Mouse (Mus musculus): Measurements from ENCODE around the gene Trim65. TPM values are rescaled to one million over a fixed set of nuclear protein-coding genes. Genes with fewer than 3 reads are reported as not detected.

The Trim65 gene
- polyA plus RNA-seq, 1 experiment from 2014 or later: 3.3 TPM

DNA sequence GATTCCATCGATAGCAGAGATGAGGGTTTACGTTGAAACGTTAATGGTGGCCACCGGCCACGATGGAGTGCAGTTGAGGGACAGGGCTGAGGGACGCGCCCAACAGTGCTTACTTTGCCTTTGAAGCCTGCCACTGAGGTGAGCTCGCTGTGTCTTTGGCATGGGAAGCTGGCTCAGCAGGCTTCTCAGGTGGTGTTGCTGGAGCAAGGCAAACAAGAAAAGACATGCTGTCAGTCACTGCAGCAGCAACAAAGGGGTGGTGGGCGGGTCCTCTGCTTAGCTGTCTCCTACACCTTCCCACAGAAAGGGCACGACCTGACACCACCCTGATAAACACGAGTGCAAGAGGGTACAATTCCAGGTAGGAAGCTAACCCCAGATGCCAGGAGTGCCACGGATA, 30.4 kb upstream of the Trim65 start:
- peak; percentile 59 for DNase-seq (ENCODE audit: low spot score)
- peak overlapping the region; percentile 82 for H3K27ac ChIP-seq (replicated peaks)
- H3K4me1 ChIP-seq (replicated peaks; ENCODE audit: control insufficient read depth, insufficient read depth): no peaks in the 10 kb centered on the region
- H3K27me3 ChIP-seq (ENCODE audit: control insufficient read depth, insufficient read depth, low read length): no peaks in the 10 kb centered on the region
- H3K4me2 ChIP-seq (replicated peaks; ENCODE audit: low read depth): no peak overlapping the region
- no peak for TF ChIP-seq EP300 (optimal IDR thresholded peaks at IDR 0.05)
- no peak for TF ChIP-seq CTCF (IDR thresholded peaks at IDR 0.05; ENCODE audit: low read depth)
- 42% methylated on average over 12 of the region's 12 CpGs for WGBS
- 0 out of 2 replicates have a peak, but pooled peaks cover under 1% of the 10 kb centered on the region for H3K36me3 ChIP-seq (ENCODE audit: control insufficient read depth, insufficient read depth, low read length)
- H3K9me3 ChIP-seq (ENCODE audit: control insufficient read depth, low read length): no peaks in the 10 kb centered on the region
- no peak overlapping the region for H3K9ac ChIP-seq (ENCODE audit: low read length)
- H3K4me3 ChIP-seq (ENCODE audit: low read depth, low read length): no peak overlapping the region
- ATAC-seq (ENCODE audit: low FRiP score, low TSS enrichment): peak; percentile 70

DNA sequence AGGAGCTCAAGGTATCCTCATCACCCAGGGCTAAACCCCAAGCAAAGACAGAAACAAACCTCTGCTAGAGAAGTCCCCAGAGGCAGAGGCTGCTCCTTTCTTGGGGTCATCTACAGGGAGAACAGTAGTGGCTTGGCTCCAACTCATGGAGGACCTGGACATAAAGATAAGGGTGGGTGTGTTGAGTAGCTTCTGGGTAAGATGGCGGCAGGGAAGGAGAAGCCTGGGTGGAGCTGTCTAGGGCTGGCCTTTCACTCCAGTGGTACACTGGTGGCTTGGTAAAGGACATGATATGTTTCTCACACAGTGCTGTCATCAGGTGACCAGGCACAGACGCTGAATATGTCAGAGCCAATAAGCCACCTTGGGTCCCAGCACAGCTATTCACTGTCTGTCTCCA, 20.0 kb upstream of the Trim65 start:
- Histone ChIP-seq H3K9me3 (ENCODE audit: control insufficient read depth, low read length) (no peaks in the 10 kb centered on the region), H3K27ac (replicated peaks) (no peak overlapping the region), H3K9ac (ENCODE audit: low read length) (no peak overlapping the region), H3K36me3 (ENCODE audit: control insufficient read depth, insufficient read depth, low read length) (peaks cover 36% of the 10 kb centered on the region), H3K4me3 (ENCODE audit: low read depth, low read length) (no peak overlapping the region), H3K27me3 (ENCODE audit: control insufficient read depth, insufficient read depth, low read length) (no peaks in the 10 kb centered on the region), H3K4me2 (replicated peaks; ENCODE audit: low read depth) (no peak overlapping the region), H3K4me1 (replicated peaks; ENCODE audit: control insufficient read depth, insufficient read depth) (no peaks in the 10 kb centered on the region)
- no peak for DNase-seq (ENCODE audit: low spot score)
- WGBS: 91% methylated on average over 2 of the region's 2 CpGs
- ATAC-seq (ENCODE audit: low FRiP score, low TSS enrichment): no peak
- TF ChIP-seq EP300 (optimal IDR thresholded peaks at IDR 0.05): no peak
- no peak for TF ChIP-seq CTCF (IDR thresholded peaks at IDR 0.05; ENCODE audit: low read depth)

DNA sequence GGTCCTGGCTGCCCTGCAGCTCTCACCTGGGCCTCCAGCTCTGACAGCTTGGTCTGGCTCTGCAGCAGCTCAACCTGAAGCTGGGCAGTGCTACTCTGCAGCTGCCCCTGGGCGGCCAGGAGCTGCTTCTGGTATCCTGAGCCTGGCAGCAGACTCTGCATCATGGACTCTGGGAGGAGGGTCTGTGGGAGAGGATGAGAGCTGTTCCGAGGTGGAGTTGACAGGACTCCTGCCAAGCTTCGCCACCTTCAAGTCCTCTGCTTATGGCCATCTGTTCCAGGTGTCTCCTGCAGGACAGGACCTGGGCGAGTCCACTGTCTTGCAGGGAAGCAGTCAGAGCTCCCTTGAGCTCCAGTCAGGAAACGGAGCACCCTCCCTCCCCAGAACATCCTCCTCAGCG, 18.4 kb upstream of the Trim65 start:
- TF ChIP-seq EP300 (optimal IDR thresholded peaks at IDR 0.05) (no peak), CTCF (IDR thresholded peaks at IDR 0.05; ENCODE audit: low read depth) (no peak)
- no peak for ATAC-seq (ENCODE audit: low FRiP score, low TSS enrichment)
- H3K36me3 ChIP-seq (ENCODE audit: control insufficient read depth, insufficient read depth, low read length): peaks cover 33% of the 10 kb centered on the region
- H3K4me2 ChIP-seq (replicated peaks; ENCODE audit: low read depth): no peak overlapping the region
- no peak overlapping the region for H3K9ac ChIP-seq (ENCODE audit: low read length)
- no peaks in the 10 kb centered on the region for H3K9me3 ChIP-seq (ENCODE audit: control insufficient read depth, low read length)
- no peak for DNase-seq (ENCODE audit: low spot score)
- no peaks in the 10 kb centered on the region for H3K4me1 ChIP-seq (replicated peaks; ENCODE audit: control insufficient read depth, insufficient read depth)
- no peak overlapping the region for H3K4me3 ChIP-seq (ENCODE audit: low read depth, low read length)
- 86% methylated on average over 6 of the region's 6 CpGs for WGBS
- H3K27ac ChIP-seq (replicated peaks): no peak overlapping the region
- H3K27me3 ChIP-seq (ENCODE audit: control insufficient read depth, insufficient read depth, low read length): no peaks in the 10 kb centered on the region

DNA sequence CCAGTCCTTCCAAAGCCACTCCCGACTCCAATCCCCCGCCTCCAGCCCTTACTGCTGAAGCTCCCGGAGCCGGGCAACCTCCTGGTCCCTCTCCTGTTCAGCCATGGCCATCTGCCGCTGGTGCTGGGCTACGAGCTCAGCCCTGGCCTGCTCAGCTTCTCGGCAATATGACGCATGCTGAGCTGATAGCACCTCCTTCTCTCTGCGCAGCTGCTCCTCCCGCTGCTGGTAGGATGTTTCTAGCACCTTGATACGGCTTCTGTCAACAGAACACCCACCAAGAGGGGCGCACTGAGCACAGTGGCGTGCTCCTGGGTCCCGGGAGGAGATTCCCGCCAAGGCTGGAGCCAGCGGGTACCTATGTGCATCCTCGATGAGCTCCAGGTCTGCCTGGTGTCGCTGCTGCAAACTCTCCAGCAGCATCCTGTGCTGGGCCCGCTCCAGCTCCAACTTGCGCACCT, 17.9 kb upstream of the Trim65 start:
- no peak overlapping the region for H3K4me3 ChIP-seq (ENCODE audit: low read depth, low read length)
- 58% methylated on average over 20 of the region's 20 CpGs for WGBS
- no peak for ATAC-seq (ENCODE audit: low FRiP score, low TSS enrichment)

DNA sequence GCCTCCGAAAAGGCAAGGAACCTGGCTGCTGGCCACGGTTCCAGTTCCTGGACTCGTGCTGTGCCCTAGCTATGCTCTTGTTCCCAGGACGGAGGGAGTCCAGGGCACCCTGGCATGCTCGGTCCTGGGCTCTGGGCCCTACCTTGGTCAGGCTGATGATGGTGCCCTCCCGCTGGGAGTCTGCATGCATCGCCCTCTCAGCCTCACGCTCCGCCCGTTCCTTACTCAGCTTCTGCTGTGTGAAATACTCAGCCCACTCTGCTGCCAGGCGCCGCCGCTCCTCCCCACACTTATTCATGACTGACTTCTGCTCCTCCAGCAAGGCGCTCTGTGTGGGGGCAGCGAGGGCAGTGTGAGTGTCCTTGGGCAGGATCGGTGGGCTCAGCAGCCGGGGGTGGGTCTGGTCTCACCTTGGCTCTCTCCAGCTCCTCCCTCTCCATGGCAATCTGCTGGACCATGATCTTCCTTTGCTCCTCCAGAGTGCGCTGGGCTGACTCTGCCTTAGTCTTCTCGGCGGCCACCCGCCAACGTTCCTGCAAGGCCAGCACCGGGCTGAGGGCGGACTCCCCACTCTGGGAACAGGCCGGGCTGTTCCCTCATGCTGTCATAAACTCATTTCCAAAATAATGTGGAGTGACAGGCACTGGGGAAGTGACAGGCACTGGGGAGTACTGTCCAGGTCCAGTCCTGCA, 15.5 kb upstream of the Trim65 start:
- ATAC-seq (ENCODE audit: low FRiP score, low TSS enrichment): peak; percentile 74
- Histone ChIP-seq H3K36me3 (ENCODE audit: control insufficient read depth, insufficient read depth, low read length) (peaks cover 28% of the 10 kb centered on the region), H3K27ac (replicated peaks) (peak overlapping the region; percentile 86)

More for the DNA sequence above, 17.9 kb upstream of the Trim65 start:
- Histone ChIP-seq H3K9ac (ENCODE audit: low read length) (no peak overlapping the region), H3K36me3 (ENCODE audit: control insufficient read depth, insufficient read depth, low read length) (peaks cover 33% of the 10 kb centered on the region), H3K27me3 (ENCODE audit: control insufficient read depth, insufficient read depth, low read length) (no peaks in the 10 kb centered on the region), H3K4me2 (replicated peaks; ENCODE audit: low read depth) (no peak overlapping the region), H3K27ac (replicated peaks) (no peak overlapping the region), H3K4me1 (replicated peaks; ENCODE audit: control insufficient read depth, insufficient read depth) (no peaks in the 10 kb centered on the region), H3K9me3 (ENCODE audit: control insufficient read depth, low read length) (no peaks in the 10 kb centered on the region)
- TF ChIP-seq EP300 (optimal IDR thresholded peaks at IDR 0.05): no peak
- TF ChIP-seq CTCF (IDR thresholded peaks at IDR 0.05; ENCODE audit: low read depth): no peak
- no peak for DNase-seq (ENCODE audit: low spot score)

More for the DNA sequence above, 15.5 kb upstream of the Trim65 start:
- 61% methylated on average over 25 of the region's 25 CpGs for WGBS
- H3K27me3 ChIP-seq (ENCODE audit: control insufficient read depth, insufficient read depth, low read length): no peaks in the 10 kb centered on the region
- H3K9ac ChIP-seq (ENCODE audit: low read length): peak overlapping the region; percentile 35; the same call in 1 of the 2 replicates
- no peak overlapping the region for H3K4me3 ChIP-seq (ENCODE audit: low read depth, low read length)
- no peak for TF ChIP-seq CTCF (IDR thresholded peaks at IDR 0.05; ENCODE audit: low read depth)
- TF ChIP-seq EP300 (optimal IDR thresholded peaks at IDR 0.05): no peak
- H3K4me2 ChIP-seq (replicated peaks; ENCODE audit: low read depth): no peak overlapping the region; the same call in 1 of the 2 replicates
- DNase-seq (ENCODE audit: low spot score): peak; percentile 87
- no peaks in the 10 kb centered on the region for H3K4me1 ChIP-seq (replicated peaks; ENCODE audit: control insufficient read depth, insufficient read depth)
- no peaks in the 10 kb centered on the region for H3K9me3 ChIP-seq (ENCODE audit: control insufficient read depth, low read length)

Data from stomach, postnatal 0 days (tissue).